In genomic region chr5:138658922-138659321, GRCm38 (mm10) we compare ENCODE assay signal across 8 mouse cellular contexts. TPM values are rescaled to one million over a fixed set of nuclear protein-coding genes. Genes with fewer than 3 reads are reported as not detected.
DNase-seq lines count a peak whose midpoint lies in the region; ATAC-seq lines count a peak whose summit lies in the region.

No protein-coding gene starts in this region.

- H3K9me3 ChIP-seq in heart, embryonic 10.5 days, result no peaks in the 10 kb centered on the region
- H3K9me3 ChIP-seq in midbrain, embryonic 14.5 days (ENCODE audit: control insufficient read depth, low read length), result no peaks in the 10 kb centered on the region

- no peak for ATAC-seq in midbrain, embryonic 14.5 days (ENCODE audit: low FRiP score, low TSS enrichment)

- H3K27me3 ChIP-seq in heart, embryonic 10.5 days (ENCODE audit: insufficient read depth, poor library complexity, severe bottlenecking), result no peaks in the 10 kb centered on the region
- H3K27me3 ChIP-seq in midbrain, embryonic 14.5 days (ENCODE audit: control insufficient read depth, insufficient read depth, low read length), result no peaks in the 10 kb centered on the region

- 17% methylated on average over 5 of the region's 5 CpGs for WGBS in heart, embryonic 10.5 days
- 17% methylated on average over 5 of the region's 5 CpGs for WGBS in midbrain, embryonic 14.5 days

- no peak overlapping the region for H3K9ac ChIP-seq in midbrain, embryonic 14.5 days (replicated peaks; ENCODE audit: low read length)

- H3K4me2 ChIP-seq in midbrain, embryonic 14.5 days (ENCODE audit: low read length), result no peak overlapping the region

- DNase-seq in left cerebral cortex, adult 18-20 months (ENCODE audit: low spot score in 2 of 2), result peak; percentile 40 to 53
- DNase-seq in left cerebral cortex, adult 8-10 months (ENCODE audit: low spot score in 2 of 2), result no peak
- DNase-seq in WW6 (ENCODE audit: low read depth, low spot score), result peak; percentile 50
- peak; percentile 45 to 62 for DNase-seq in cerebellum, postnatal 25 days
- peak; percentile 85 for DNase-seq in heart, embryonic 10.5 days (ENCODE audit: low spot score)
- peak; percentile 10 to 16 for DNase-seq in layer of hippocampus, postnatal 36 days
- peak; percentile 84 for DNase-seq in midbrain, embryonic 14.5 days
- DNase-seq in testis, postnatal 14 days (ENCODE audit: low spot score), result peak; percentile 6

- H3K27ac ChIP-seq in heart, embryonic 10.5 days, result no peak overlapping the region
- H3K27ac ChIP-seq in midbrain, embryonic 14.5 days (replicated peaks; ENCODE audit: low read depth, low read length), result no peak overlapping the region

- H3K4me3 ChIP-seq in heart, embryonic 10.5 days, result no peak overlapping the region
- H3K4me3 ChIP-seq in midbrain, embryonic 14.5 days (replicated peaks; ENCODE audit: low read depth, low read length), result no peak overlapping the region

- H3K36me3 ChIP-seq in heart, embryonic 10.5 days, result no peaks in the 10 kb centered on the region
- H3K36me3 ChIP-seq in midbrain, embryonic 14.5 days (ENCODE audit: control insufficient read depth, insufficient read depth, low read length), result no peaks in the 10 kb centered on the region

- no peaks in the 10 kb centered on the region for H3K4me1 ChIP-seq in heart, embryonic 10.5 days
- no peaks in the 10 kb centered on the region for H3K4me1 ChIP-seq in midbrain, embryonic 14.5 days (ENCODE audit: control insufficient read depth, insufficient read depth, low read length)

RNA-seq across cellular contexts. Expression of gene A430033K04Rik, which starts 36.3 kb away (rescaled TPM):
- 10 to 100 TPM; 15.9 to 16.7 TPM for total RNA-seq in left cerebral cortex, adult 18-20 months (2021)
- 10 to 100 TPM; 16.0 to 18.4 (median 17.2) TPM for total RNA-seq in left cerebral cortex, adult 8-10 months (2022)
- polyA plus RNA-seq in heart, embryonic 10.5 days (2016; fragmentation: Nextera tagmentation; extraction: Ambion mirVana), result 6.6 and 7.0 TPM in 2 replicates
- total RNA-seq in layer of hippocampus, postnatal 36 days (2021), result 10 to 100 TPM; 15.0 to 17.9 TPM
- 17.4 and 22.6 TPM in 2 replicates for polyA plus RNA-seq in midbrain, embryonic 14.5 days (2014; fragmentation: Nextera tagmentation; extraction: Ambion mirVana)

RNA-seq across cellular contexts. Expression of gene Zfp68, which starts 39.4 kb away (rescaled TPM):
- total RNA-seq in left cerebral cortex, adult 18-20 months (2021), result 10 to 100 TPM; 31.2 to 33.8 TPM
- total RNA-seq in left cerebral cortex, adult 8-10 months (2022), result 10 to 100 TPM; 27.2 to 32.5 (median 31.5) TPM
- polyA plus RNA-seq in heart, embryonic 10.5 days (2016; fragmentation: Nextera tagmentation; extraction: Ambion mirVana), result 38.2 and 40.9 TPM in 2 replicates
- total RNA-seq in layer of hippocampus, postnatal 36 days (2021), result 10 to 100 TPM; 34.2 to 34.9 TPM
- 94.7 and 108 TPM in 2 replicates for polyA plus RNA-seq in midbrain, embryonic 14.5 days (2014; fragmentation: Nextera tagmentation; extraction: Ambion mirVana)

Comparison
In these comparisons a context has a peak if more than half of its experiments do, and no peak if none do; other contexts are left out.
1. DNase-seq: peak in left cerebral cortex, adult 18-20 months (2 of 2), WW6 (single experiment), cerebellum, postnatal 25 days (2 of 2), heart, embryonic 10.5 days (single experiment), layer of hippocampus, postnatal 36 days (2 of 2), midbrain, embryonic 14.5 days (single experiment) and testis, postnatal 14 days (single experiment); none in left cerebral cortex, adult 8-10 months (0 of 2).